Mouse (Mus musculus) right cerebral cortex, postnatal 14 days (tissue): ENCODE measurements at regions not wholly inside any gene's neighbourhood (a gene's known extent, or its start where the extent isn't known, plus 50 kb on each side); places are given as distances from the start of the nearest gene placed in this dataset.

Experiments used
- DNase-seq: peaks from one replicate; pipeline ENCODE4 v3.0.0; 2022

DNA sequence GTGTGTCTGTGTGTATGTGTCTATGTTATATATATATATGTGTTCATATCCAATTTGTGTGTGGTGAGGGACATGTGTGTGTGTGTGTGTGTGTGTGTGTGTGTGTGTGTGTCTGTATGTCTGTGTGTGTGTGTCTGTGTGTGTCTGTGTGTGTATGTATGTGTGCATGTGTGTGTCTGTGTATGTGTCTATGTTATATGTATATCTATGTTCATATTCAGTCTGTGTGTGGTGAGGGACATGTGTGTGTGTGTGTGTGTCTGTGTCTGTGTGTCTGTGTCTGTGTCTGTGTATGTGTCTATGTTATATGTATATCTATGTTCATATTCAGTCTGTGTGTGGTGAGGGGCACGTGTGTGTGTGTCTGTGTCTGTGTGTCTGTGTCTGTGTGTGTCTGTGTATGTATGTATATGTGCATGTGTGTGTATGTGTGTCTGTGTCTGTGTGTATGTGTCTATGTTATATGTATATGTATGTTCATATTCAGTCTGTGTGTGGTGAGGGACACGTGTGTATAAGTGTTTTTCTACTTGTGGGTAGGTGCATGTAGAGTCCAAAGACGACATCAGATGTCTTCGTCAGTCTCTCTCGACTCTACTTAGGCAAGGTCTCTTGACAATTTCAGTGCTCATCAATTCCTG, 370.5 kb upstream of the Slc7a11 start:
- DNase-seq, result no peak

DNA sequence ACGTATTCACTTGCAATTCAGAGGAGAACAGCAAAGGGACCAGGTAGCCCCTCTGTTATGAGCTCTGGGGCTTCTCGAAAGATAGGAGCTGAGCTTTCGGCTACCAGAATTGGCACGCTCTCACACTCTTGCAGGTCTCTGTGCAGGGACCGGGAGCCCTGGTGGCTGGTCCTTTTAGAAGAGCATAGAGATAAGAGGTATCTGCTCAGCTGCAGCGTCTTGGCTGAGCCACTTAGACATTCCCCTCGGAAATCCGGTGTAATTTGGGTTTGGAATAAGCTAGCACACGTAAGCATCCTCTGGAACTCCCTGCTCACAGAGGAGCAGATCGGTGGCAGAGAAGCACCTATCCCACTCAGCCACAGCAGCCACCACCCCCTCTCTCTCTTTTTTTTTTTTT, 372.3 kb upstream of the Slc7a11 start:
- no peak for DNase-seq

DNA sequence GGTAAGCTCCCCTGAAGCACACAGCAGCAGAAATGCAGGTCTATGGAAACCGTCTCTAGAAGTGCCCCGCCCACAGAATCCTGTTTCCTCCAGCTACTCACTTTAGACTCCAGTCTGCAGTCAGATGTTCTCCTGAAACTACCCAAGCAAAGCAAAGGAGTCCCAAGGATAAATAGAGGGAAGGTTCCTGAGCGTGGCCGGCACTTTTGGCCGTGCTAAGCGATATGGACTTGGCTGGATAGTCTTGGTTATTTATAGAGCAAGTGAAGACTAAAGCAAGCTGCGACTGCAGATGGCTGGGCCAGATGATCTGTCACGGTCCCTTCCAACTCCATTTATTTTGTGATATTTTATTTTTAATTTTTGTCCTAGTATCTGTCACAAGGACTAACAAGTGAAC, 373.1 kb upstream of the Slc7a11 start:
- DNase-seq, result peak; percentile 26

DNA sequence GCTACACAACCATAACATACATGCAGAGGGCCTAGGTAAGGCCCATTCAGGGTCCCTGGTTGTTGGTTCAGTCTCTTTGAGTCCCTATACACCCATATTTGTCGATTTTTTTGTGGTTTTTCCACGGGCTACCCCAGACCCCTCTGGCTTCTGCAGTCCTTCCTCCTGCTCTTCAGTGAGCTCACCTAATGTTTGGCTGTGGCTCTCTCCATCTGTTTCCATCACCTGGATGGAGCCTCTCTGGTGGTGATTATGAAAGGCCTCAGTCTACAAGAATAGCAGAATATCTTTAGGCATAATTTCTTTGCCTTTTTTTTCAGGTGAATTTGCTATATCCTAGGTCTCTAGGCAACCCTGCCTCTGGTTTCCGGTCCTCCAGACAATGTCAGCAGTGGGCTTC, 373.9 kb upstream of the Slc7a11 start:
- DNase-seq, result no peak

DNA sequence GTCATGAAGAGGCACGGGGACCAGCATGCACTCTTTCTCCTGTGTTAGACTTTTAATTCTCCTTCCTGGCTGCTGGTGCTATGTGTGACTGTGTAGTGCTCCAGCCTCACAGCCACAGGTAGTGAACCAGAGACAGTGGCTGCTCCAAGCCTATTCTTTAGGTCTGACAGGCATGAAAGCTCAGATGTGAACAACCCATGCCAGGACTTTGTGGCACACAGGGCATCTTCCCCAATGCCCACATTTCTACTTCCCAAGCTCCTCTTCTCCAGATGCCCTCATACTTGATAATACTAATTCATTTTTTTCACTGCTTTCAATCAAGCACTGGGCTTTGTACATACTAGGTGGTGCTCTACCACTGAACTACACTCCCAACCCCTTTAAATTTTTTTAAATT, 377.4 kb upstream of the Slc7a11 start:
- no peak for DNase-seq

DNA sequence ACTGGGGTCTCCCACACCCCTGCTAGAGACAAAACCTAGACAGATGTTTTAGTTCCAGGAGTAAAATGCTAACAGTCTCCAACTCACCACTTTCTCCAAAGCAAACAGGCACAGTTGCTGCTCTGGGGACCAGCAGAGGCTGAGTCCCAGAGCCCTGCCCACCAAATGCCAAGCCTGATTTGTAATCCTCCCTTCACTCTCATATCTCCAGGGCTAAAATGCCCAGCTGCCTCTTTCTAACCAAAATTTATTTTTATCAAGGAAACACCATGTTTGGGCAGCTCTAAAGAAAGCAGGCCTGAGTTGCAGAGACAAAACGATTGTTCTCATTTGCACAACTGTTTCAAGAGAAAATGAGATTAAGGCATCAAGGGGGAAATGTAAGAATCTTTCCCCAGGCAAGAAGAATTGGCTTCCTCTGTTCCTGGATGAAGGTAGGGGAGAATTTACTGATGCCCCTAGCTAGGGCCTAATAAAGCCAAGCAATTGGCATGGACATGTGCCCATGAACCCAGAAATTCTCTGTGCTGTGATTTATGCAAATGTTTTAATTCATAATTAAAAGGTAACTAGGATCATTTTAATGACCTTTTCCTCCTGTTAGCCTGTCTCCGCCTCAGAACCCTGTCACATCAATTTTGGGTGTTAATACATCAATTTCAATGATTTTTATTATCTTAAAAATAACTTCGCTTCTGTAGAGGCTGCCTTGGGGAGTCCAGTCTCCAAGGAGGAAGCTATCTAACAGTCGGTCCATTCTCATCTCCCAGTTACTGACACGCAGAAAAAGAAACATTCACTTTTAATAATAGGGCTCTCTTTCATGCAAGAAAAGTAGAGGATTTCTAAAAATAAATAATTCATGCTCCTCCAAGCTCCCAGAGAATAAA, 382.4 kb upstream of the Slc7a11 start:
- no peak for DNase-seq

DNA sequence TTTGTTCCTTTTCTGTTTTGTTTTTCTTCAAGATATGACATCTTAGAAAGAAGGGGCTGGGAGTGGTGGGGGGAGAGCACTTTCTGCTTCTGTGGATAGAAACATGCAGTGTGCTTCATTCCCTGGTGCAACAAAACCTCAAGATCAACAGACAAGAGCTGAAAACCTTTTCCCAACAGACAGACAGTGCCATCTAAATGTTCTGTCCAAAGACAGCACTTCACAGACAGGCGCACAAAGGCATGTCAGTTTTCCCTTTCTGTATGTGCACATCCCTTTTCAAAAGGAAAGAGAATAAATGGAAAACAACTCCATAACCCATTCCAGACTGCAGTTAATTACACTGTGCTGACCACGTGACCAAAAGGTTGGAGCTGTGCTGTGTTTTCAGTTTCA, 383.0 kb upstream of the Slc7a11 start:
- DNase-seq, result no peak

DNA sequence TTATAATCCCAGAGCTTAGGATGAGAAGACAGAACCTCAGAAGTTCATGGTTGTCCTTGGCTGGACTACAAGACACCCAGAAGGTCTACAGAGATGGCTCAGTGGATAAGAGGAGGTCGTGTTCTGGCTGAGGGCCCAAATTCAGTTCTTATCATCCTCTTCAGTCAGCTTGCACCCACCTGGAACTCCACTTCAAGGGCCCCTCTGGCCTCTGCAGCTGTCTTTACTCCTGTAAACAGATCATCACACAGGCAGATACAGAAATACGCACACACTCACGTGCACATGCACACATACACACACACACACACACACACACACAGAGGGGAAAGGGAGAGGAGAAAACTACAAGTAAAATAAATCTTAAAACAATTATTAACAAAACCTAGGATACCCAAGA, 385.8 kb upstream of the Slc7a11 start:
- no peak for DNase-seq

DNA sequence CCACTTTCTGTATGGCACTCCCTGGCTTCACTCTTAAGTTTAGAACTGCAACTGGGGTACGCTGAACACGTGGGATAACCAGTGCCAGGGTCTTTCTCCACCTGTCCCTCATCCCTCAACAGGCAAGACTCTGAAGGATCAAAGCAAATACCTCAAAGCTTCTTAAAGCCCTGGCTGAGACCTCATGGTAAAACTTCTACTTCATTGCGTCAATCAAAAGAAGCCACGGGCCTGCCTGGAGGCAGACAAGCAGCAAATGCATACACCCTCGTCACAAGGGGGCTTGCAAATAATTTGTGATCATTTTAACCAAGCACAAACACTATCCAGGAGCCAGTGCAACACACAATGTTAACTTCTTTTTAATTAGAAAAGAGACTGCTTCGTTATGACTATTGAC, 387.0 kb upstream of the Slc7a11 start:
- DNase-seq, result no peak

DNA sequence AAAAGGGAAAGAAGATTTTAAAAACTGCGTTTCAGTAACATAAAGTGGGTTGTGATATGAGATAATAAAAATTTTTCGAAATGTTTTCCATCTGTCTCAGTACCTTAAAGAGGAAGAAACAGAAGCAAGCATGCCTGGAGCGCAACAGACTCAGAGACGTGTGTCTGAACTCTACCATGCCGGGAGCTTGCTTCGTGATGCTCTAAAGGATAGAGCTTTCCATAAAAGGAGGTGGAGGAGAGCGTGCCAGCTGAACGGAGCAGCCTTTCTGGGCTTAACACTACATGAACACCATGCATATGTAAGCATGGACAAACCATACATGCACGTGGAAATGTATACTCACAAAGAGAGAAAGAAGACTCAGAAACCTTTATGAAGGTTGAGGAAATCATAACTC, 387.5 kb upstream of the Slc7a11 start:
- DNase-seq, result no peak

DNA sequence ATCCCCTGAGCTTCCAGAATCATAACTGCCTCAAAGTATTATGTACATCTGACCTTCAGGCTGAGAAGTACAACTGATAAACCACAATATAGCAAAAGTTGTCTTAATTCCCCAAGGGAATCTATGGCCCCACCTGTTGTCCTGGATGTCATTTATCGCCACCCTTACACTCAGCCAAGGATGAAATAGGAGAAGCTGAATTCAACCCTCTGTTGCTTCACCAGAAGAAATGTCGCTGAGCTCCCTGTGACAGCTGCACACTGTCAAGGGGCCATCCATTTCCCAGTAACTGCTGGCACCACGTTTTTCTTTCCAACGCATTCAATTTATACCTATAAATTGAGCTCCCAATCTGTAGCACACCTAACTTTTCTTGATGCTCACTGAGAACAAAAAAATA, 382.0 kb upstream of the Noct start:
- no peak for DNase-seq

DNA sequence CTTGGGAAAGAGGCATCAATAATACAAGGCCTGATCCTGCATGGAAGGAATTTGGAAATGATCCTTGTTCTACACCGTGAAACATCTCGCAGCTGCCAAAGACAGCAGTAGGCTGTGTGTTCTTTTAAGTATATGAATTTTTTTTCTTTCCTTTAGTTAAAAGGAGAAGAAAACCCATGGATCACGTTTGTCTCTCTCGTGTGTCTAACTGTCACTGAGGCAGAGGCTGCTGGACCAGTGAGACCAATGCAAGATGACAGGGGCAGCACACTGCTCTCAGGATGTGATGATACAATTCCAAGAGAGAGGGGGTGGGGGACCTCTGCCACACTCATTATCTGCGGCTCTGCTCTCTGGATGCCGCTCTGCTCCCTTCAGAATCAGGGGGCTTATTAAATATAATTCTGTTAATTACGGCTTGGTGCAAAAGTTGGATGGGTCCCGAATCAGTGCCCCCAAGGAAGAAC, 379.4 kb upstream of the Noct start:
- no peak for DNase-seq

DNA sequence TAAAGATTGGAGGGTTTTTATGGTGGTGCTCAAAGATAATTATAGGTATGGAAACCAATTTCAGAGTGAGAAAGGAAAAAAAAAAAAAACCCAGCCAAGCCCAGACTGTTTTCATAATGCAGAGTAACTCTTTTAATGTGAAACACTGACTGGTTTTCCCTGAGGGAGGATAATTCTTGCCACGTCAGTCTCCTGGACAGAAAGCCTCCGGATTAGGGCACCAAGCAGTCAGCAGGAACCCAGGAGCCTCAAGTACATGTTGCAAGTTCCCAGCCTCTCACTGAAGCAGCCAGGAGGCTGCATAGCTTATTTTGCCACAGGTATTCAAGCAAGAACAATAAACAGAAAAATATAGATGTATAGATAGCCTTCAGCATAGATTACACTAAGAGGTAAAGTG, 378.9 kb upstream of the Noct start:
- no peak for DNase-seq

DNA sequence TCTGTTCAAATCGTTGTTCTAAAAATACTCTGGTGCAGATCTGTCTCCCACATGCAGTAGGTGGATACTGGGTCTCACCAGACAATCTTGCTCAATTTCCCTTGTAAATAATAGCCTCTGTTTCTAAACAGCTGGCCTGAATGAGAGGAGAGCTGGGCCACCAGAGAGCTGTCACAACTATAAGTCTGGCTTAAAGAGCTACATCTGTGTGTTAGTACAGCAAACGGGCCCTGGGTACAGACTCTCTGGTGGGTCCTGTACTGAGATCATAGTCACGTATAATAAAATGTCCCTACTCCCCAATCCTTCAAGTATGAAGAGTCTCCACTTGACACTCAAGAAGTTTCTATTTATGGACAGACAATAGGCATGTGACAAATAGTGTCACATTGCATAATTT, 375.7 kb upstream of the Noct start:
- DNase-seq, result no peak

DNA sequence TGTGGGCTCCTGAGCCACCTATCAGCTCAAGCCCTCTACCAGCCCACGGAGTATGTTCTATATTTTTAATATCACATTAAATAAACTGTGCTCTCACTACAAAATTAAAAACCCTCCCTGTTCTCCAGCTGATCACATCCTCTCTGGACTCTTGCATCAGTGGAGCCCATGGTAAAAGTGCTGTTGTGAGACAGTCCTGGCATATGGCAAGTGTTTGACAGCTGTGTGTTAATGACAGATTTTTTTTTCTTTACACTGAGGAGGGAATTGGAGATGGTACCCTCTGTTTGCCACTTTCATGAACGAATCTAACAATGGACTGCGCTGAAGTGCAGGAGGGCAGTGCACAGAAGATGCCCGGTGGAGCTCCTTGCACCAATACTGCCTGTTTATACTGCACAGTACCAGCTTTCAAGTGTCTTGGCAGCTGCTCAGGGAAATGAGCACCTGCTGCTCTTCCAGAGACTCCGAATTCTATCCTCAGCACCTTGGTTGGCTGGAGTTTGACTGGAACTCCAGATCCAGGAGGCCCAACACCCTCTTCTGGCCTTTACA, 373.1 kb upstream of the Noct start:
- DNase-seq, result no peak

DNA sequence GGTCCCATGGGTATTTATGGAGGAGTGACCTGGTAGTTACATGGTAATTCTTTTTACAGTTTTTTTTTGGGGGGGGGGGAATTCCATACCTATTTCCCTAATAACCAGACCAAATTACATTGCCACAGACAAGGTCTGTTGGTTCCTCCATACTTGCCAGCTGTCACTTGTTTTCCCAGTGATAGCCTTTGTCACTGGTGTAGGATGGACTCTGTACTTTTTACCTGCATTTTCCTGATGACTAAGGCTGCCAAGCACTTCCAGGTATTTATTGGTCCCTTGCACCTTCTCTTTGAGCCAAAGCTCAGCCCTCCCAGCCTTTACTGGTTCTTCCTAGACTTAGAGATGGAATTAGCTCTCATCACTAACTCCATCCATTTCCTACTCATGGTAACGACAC, 357.1 kb upstream of the Noct start:
- DNase-seq, result no peak

DNA sequence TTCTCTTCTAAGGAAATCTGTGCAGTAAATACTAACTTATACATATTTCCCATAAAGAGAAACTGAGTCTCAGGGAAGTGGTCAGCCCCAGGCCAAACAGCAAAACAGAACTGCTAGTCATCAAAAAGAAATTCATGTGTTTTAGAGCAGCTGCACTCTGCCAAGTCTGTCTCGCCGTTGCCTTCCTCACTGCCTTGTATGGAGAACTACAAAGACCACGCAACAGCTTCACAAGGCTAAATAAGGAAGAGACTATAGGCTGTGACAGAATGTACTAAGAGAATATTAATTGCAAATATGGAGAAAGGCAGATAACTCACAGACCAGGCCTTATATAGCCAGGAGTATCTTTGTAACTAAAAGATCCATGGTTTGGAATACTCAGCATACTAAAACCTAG, 355.0 kb upstream of the Noct start:
- DNase-seq, result no peak

DNA sequence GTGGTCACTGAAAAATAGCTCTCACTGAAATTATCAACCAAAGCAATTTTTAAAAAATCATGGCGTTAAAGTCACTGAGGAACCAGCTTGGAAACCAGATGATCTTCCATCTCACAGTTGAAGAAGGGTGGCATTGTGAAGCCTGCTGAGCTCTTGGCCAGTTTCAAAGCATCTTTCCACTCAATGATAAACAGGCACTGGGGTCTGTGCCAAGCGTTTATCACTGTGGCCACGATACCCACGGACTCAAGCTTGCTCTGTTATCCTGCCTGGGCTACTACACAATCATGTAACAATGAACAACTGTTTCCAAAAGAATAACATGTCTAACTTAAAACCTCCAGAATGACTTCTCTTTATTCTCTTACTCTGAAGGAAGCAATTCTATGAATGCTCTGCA, 345.2 kb upstream of the Noct start:
- no peak for DNase-seq

DNA sequence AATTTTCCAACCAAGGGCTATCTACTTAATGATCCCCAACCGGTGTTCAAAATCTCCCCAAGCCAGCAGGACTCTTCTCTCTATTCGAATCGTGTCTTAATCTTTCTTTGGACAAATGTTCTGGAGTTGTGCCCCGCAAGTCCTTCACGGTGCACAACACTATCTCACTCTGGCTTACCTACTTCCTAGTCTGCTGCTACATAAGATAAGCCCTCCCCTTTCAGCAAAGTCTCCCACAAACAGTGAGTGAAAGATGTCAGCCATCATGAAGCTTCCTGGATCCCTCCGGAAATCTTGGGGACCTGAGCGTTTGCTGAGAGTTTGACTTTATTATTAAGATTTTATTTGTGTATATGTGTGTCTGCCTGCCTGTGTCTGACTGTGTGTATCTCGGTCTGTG, 344.7 kb upstream of the Noct start:
- no peak for DNase-seq

DNA sequence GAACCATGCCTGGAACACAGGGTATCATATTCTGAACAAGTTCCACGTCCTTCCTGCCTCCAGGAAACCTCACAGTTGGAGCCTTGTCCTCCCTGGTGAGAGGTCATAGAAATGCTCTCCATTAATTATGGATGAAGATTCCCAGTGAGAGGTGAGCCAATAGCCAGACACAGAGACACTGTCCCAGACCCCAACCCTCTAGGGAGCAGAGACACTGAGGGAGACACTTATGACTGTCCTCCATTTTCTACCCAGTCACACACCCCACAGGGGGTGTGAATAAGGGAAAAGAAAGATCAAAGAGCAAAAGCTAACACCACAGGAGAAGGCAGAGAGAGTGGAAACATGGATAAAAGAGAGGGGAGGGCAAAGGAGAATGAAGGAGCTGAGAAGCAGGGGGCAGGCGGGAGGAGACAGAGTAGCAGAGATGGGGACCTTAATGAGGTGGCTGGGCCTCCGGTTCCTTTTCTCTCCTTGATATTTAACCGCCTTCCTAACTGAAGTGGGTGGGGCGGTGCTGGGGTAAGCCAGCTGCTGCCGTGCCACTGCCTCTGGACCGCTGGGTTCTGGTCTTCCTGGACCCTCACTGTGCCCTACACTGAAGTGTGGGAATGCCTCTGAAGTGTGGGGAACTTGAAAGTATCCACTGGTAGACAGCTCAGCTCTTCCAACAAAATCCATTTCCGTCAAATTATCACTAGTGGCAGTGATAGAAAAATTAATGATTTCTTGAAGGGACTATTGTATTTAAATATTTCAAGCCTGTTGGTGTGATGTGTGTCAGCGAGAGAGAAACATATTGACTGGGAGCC, 342.6 kb upstream of the Noct start:
- DNase-seq, result no peak

DNA sequence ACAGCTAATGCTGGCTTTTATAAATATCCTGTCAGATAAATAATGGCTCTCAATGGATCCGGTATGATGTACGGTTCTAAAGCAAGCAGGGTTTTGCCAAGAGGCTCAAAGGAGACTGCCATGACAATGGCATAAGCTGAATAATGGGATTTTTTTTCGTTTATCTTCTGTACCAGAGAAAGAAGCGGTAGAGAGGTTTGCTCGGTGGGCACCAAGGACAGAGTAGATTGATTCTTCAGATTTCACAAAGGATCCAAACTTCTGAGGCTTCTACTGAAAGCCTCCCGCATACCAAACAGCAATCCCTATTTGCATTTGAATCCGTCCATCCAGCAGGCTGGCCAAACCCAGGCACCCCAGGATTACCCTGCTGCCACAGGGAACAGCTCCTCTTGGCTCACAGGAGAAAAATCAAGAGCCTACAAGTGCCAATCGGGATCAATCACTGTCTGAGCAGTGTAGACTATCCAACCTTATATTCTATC, 342.0 kb upstream of the Noct start:
- no peak for DNase-seq

DNA sequence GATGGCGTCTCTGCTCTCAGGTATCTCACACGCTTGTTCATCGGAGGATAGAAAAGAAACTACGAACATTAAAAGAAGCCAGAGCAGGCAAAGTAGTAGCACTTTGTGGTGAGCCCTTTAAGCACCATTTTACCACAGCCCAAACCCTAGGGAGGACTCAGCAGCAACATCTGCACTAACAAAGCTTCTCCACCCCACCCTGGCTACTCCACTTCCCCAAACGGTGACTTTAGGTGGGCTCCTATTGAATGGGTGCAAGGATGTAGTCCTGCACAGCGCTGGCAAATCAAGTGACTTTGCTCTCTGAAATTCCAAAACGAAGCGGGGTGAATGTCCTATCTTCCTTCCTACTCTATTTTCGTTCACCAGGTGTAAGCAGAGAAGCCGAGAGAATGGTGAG, 337.9 kb upstream of the Noct start:
- no peak for DNase-seq

DNA sequence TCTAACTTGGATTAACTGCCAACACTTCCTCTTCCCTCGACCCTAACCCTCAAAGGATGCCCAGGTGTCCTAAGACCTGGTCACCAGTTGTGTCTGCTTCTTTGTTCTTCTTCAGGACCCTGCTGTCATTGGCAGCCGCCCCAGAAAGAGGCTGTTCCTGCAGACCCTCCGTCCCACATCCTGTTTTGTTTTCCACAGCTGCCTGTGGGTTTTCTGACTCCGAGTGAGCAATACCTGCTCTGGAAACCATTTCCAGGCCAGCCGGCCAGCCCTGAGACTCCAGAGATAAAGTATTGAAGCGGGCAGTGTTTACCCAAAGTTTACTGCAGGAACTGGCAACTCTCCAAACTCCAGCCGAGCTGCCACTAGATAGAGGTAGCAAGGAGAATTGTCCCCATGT, 337.2 kb upstream of the Noct start:
- DNase-seq, result no peak
